Mouse (Mus musculus) liver, embryonic 16.5 days (tissue): ENCODE measurements around the gene Zfp275. TPM values are rescaled to one million over a fixed set of nuclear protein-coding genes. Genes with fewer than 3 reads are reported as not detected.
"Not testable (repeated sequence)": the region's sequence is repeated elsewhere in the genome, so short reads cannot be mapped to it uniquely, and the experiment has no call there.

ENCODE experiments used
- ATAC-seq: fragments of 200-750 bp; cut with Nextera tagmentation; 2 replicates; pipeline ENCODE4 v1.8.0; 2017; ENCODE audit warnings: low read depth, mild to moderate bottlenecking, moderate number of reproducible peaks, moderate library complexity
- H3K27ac ChIP-seq: fragments of 300-500 bp; sonication (generic); 2 replicates; pipeline ENCODE4 v1.5.1; 2014; ENCODE audit warnings: mild to moderate bottlenecking, low read length
- H3K27me3 ChIP-seq: fragments of 300-500 bp; sonication (generic); 2 replicates; pipeline ENCODE4 v1.6.1; 2014; ENCODE audit warnings: low read depth, low read length, mixed read lengths; ENCODE audit not compliant: control insufficient read depth, insufficient read depth
- H3K36me3 ChIP-seq: fragments of 300-500 bp; sonication (generic); 2 replicates; pipeline ENCODE4 v1.6.1; 2014; ENCODE audit warnings: mild to moderate bottlenecking; ENCODE audit not compliant: control insufficient read depth, insufficient read depth
- H3K4me1 ChIP-seq: fragments of 300-500 bp; sonication (generic); 2 replicates; pipeline ENCODE4 v1.6.1; 2014; ENCODE audit warnings: low read depth, low read length, mixed read lengths; ENCODE audit not compliant: control insufficient read depth
- H3K4me2 ChIP-seq: fragments of 300-500 bp; sonication (generic); 2 replicates; pipeline ENCODE4 v1.6.1; 2014; ENCODE audit warnings: low read depth, low read length, mixed read lengths
- H3K4me3 ChIP-seq: fragments of 300-500 bp; sonication (generic); 2 replicates; pipeline ENCODE4 v1.5.1; 2014; ENCODE audit warnings: low read depth, mild to moderate bottlenecking, low read length
- H3K9ac ChIP-seq: fragments of 300-500 bp; sonication (generic); 2 replicates; pipeline ENCODE4 v1.6.1; 2014; ENCODE audit warnings: low read depth, low read length
- H3K9me3 ChIP-seq: fragments of 300-500 bp; sonication (generic); replicated peaks from 2 replicates; pipeline ENCODE4 v1.6.1; 2016; ENCODE audit warnings: low read length; ENCODE audit not compliant: control insufficient read depth
- WGBS: fragments of 180-500 bp; shearing (Covaris S2); extraction: QIAGEN DNeasy Blood & Tissue Kit; methylation state at CpG from one replicate; pipeline ENCODE4 v1.1.7; 2014; ENCODE audit not compliant: insufficient replicate concordance; 5-methylcytosine and 5-hydroxymethylcytosine counted together
- polyA plus RNA-seq: library from polyadenylated mRNA; unstranded; fragments of >200 nt; fragmentation: Nextera tagmentation; extraction: Ambion mirVana; gene quantifications from 2 replicates; pipeline ENCODE4 v1.2.1, GENCODE M21; 2015

Gene Zfp275
- polyA plus RNA-seq, result 2.0 and 2.6 TPM in 2 replicates

DNA sequence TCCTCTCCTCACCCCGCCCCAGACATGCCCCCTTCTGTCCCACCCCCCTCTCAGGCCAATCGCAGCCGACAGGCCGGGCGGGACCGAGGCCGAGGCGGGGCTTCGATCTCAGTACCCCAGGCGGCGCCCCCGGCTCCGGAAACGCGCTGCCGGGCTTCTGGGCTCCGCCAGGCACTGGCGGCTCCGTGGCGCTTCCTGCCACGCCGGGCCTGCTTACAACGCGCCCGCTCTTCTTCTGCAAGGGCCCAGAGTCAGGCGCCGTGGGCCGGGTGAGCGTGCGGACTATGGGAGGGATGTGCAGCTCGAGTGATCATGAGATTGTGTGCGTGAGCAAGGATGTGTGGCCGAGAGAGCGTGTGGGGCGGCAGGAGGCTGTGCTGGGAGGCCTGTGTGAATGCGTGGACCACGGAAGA lies at the start of gene Zfp275:
Gene Zfp275 (plus strand): TSS at position 139 of the 413 bp plus-strand sequence.
- 11% methylated on average over 37 of the region's 37 CpGs for WGBS
- Histone ChIP-seq H3K4me2 (peak within 1 kb of the TSS; percentile 59), H3K9me3 (no peaks in the 10 kb centered on the region), H3K27me3 (no peaks in the 10 kb centered on the region), H3K36me3 (no peaks in the 10 kb centered on the region), H3K9ac (peak within 1 kb of the TSS; percentile 46), H3K27ac (no peak within 1 kb of the TSS; the same call in 1 of the 2 replicates), H3K4me1 (peaks cover 2% of the 10 kb centered on the region; the same call in 1 of the 2 replicates), H3K4me3 (peak within 1 kb of the TSS; percentile 59)
- peak; percentile 91 for ATAC-seq

DNA sequence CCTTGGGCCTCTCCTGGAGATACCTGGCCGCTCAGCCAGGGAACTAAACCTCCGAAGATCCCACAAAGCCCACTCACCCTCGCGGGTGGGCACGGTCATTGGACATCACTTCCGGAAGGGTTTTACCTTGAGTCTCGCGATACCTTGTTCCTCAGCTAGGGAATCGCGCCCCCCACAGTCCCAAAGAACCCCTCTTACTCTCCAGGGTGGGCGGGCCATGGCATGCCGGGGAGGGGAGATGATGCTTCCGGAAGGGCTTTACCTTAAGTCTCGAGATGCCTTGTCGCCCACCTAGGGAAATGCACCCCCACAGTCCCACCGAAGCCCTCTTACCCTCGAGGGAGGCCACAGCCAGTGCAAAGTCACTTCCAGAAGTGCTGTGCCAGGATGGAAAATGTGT lies 49.5 kb upstream of the Zfp275 start, which contains the start of the genes Xlr5a and Xlr5c:
Gene Xlr5a (minus strand): TSS at position 101 of the 400 bp plus-strand sequence.
Gene Xlr5c (minus strand): TSS at position 101 of the 400 bp plus-strand sequence.
- ATAC-seq, H3K4me2 ChIP-seq, H3K9me3 ChIP-seq, H3K27me3 ChIP-seq, H3K4me3 ChIP-seq, H3K27ac ChIP-seq, H3K4me1 ChIP-seq, H3K36me3 ChIP-seq, H3K9ac ChIP-seq: not testable (repeated sequence)
- WGBS, result 72% methylated on average over 14 of the region's 17 CpGs

DNA sequence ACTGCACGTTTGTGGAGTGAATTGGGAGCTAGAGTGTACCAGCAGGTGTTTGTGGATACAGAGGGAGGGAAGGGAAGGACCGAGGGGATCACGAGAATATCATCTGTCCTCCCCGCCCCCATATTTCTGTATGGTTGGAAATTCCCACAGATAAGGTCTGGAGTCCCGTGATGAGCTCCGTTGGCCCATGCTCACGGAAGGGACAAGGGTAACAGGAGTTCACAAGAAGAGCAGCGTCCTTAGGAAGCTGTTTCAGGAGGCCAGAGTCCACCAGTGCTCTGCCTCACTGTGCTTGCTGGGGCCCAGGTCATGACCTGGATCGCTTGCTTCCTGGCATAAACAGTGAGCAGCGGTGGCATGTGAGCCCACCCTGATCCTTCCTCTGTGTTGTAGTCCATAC lies 46.7 kb upstream of the Zfp275 start:
- not testable (repeated sequence) for H3K9ac ChIP-seq, H3K4me2 ChIP-seq, H3K27me3 ChIP-seq, H3K27ac ChIP-seq, H3K4me3 ChIP-seq, H3K36me3 ChIP-seq, H3K9me3 ChIP-seq, ATAC-seq, H3K4me1 ChIP-seq
- WGBS, result 57% methylated on average over 9 of the region's 10 CpGs

DNA sequence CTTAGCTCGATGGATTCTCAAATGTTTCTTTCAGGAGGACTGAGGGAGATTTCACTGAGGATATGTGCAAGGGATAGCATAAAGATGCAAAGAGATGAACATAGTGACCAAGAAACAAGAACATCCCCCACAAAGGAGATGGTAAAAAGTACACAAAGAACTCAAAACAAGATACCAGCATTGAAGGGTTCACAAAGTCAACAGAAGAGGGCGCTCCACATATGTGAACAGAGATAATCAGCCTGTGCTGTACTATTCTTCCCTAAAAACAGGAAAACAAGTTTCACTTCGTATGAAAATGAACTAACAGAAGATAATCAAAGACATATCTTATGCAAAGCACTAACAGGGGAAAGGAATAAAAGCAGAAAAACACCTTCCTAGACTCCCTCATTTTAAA lies 29.9 kb upstream of the Zfp275 start:
- H3K9ac ChIP-seq, result no peak overlapping the region
- H3K36me3 ChIP-seq, result no peaks in the 10 kb centered on the region
- no peaks in the 10 kb centered on the region for H3K4me1 ChIP-seq
- H3K27me3 ChIP-seq, result no peaks in the 10 kb centered on the region
- no peak overlapping the region for H3K4me3 ChIP-seq
- H3K4me2 ChIP-seq, result no peak overlapping the region
- no peak overlapping the region for H3K27ac ChIP-seq
- no peaks in the 10 kb centered on the region for H3K9me3 ChIP-seq
- 18% methylated on average over 3 of the region's 3 CpGs for WGBS
- no peak for ATAC-seq

DNA sequence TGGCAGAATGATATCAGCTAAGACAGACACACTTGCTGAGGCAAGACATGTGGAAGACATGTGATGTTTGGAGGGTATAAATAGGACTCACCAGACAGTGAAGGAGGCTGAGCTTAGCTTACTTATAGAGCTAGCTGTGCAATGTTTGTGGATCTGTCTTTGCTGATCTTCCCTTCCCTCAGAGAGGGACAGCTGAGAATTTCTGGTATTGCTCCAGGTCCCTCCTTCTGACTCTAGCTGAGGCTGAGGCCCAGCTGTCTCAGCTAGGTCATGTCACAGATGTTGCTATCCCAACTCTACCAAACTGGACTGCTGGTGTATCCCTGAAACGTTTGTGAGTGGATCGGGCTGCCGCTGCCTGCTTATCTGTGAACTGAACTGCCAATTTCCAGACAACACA lies 21.4 kb upstream of the Zfp275 start:
- no peak overlapping the region for H3K4me3 ChIP-seq
- H3K9ac ChIP-seq, result no peak overlapping the region
- no peak for ATAC-seq
- no peaks in the 10 kb centered on the region for H3K4me1 ChIP-seq
- no peaks in the 10 kb centered on the region for H3K36me3 ChIP-seq
- no peak overlapping the region for H3K27ac ChIP-seq
- no peak overlapping the region for H3K4me2 ChIP-seq
- H3K27me3 ChIP-seq, result no peaks in the 10 kb centered on the region
- H3K9me3 ChIP-seq, result no peaks in the 10 kb centered on the region
- 51% methylated on average over 3 of the region's 3 CpGs for WGBS

DNA sequence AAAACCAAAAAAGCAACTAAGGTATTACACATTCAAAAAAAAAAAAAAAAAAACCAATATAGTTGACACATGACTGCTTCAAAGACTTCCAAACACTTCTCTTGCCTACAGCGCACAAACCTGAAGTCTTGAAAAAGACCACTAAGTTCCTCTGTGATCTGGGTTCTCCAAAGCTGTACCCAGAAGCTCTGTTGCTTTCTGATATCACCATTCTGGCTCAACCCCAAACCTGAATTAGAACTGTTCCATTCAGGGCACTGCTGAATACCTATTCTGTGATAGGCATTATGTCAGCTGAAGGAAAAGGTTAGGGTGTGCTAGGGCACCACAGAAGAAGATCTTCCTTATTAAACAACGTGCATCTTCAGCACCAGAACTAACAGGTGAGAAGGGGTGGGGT lies 15.2 kb upstream of the Zfp275 start:
- H3K27me3 ChIP-seq, result no peaks in the 10 kb centered on the region; the same call in 1 of the 2 replicates
- ATAC-seq, result no peak
- no peak overlapping the region for H3K27ac ChIP-seq
- H3K4me3 ChIP-seq, result no peak overlapping the region
- no peaks in the 10 kb centered on the region for H3K9me3 ChIP-seq
- H3K36me3 ChIP-seq, result no peaks in the 10 kb centered on the region
- H3K4me2 ChIP-seq, result no peak overlapping the region
- WGBS, result 58% methylated on average over 2 of the region's 2 CpGs
- no peak overlapping the region for H3K9ac ChIP-seq
- no peaks in the 10 kb centered on the region for H3K4me1 ChIP-seq

DNA sequence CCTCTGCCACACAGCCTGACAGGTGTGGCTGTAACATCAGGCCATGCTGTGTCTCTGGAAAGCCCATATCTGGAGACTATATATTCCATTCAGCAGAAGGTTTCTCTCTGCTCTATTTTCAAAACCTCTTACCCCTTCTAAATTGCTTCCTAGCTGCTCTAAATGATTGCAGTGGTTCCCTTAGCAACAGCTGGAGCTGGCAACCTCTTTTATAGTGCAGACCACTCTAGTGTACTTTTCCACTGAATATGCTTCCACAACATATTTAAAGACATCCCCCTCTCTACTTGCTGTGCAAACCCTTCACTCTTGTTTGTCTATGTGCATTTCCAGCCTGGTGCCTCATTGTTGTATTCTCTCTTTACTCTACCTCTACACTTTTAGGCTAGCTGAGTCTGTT lies 8.9 kb upstream of the Zfp275 start:
- no peak for ATAC-seq

DNA sequence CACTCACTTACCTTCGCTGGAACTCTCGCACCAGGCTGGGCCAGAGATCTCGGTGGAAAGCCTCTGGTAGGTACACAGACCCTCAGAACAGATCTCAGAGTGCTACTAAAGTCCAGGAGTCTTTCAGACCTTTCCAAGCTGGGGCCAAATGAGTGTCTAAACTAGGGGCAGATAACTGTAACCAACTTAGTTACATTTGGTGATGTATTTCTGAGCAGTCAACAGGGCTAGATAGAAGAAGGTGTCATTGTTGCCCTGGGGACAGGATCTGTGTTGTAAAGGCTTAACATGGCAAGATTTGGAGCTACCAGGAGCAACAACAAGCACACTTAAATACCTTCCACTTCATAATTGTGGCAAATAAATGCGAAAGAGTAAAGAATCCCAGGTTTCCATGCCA lies 5.7 kb upstream of the Zfp275 start, which contains the start of gene Gm45015:
Gene Gm45015 (minus strand): TSS at position 101 of the 400 bp plus-strand sequence.
- no peak within 1 kb of the TSS for H3K4me2 ChIP-seq
- no peaks in the 10 kb centered on the region for H3K9me3 ChIP-seq
- H3K4me1 ChIP-seq, result no peaks in the 10 kb centered on the region
- ATAC-seq, result no peak
- no peak within 1 kb of the TSS for H3K27ac ChIP-seq
- no peak within 1 kb of the TSS for H3K4me3 ChIP-seq
- WGBS, result 64% methylated on average over 4 of the region's 4 CpGs
- no peak within 1 kb of the TSS for H3K9ac ChIP-seq
- no peaks in the 10 kb centered on the region for H3K36me3 ChIP-seq
- peaks cover 2% of the 10 kb centered on the region; the same call in 1 of the 2 replicates for H3K27me3 ChIP-seq

More for the DNA sequence above, 8.9 kb upstream of the Zfp275 start:
- no peak overlapping the region for H3K4me3 ChIP-seq
- no peak overlapping the region for H3K27ac ChIP-seq
- H3K4me2 ChIP-seq, result no peak overlapping the region
- H3K4me1 ChIP-seq, result no peaks in the 10 kb centered on the region
- H3K36me3 ChIP-seq, result no peaks in the 10 kb centered on the region
- no peaks in the 10 kb centered on the region for H3K9me3 ChIP-seq
- H3K27me3 ChIP-seq, result peaks cover 2% of the 10 kb centered on the region; the same call in 1 of the 2 replicates
- no peak overlapping the region for H3K9ac ChIP-seq

DNA sequence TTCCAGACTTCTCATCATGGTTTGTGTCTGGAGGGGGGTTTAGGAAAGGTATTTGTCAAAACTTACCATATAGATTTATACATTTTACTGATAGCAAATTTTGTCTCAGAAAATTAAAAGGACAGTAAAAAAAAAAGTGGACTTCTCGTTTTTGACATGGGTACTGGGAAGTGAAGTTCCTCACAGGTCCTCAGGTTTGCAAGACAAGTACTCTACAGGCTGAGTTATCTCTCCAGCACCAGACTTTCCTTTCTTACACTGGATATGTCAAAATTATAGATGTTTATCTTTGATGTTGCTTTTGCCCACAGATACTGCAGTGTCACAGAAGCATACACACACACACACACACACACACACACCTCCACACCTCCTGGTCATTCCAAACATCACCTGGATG lies 948 bp upstream of the Zfp275 start:
- no peak for ATAC-seq

More for the DNA sequence above, 948 bp upstream of the Zfp275 start:
- 31% methylated on average over 1 of the region's 1 CpGs for WGBS
- Histone ChIP-seq H3K9ac (no peak overlapping the region), H3K9me3 (no peaks in the 10 kb centered on the region), H3K27ac (no peak overlapping the region), H3K4me3 (no peak overlapping the region), H3K4me2 (no peak overlapping the region), H3K27me3 (peaks cover 2% of the 10 kb centered on the region; the same call in 1 of the 2 replicates), H3K36me3 (no peaks in the 10 kb centered on the region), H3K4me1 (peaks cover 2% of the 10 kb centered on the region; the same call in 1 of the 2 replicates)
